In the genomic region with DNA sequence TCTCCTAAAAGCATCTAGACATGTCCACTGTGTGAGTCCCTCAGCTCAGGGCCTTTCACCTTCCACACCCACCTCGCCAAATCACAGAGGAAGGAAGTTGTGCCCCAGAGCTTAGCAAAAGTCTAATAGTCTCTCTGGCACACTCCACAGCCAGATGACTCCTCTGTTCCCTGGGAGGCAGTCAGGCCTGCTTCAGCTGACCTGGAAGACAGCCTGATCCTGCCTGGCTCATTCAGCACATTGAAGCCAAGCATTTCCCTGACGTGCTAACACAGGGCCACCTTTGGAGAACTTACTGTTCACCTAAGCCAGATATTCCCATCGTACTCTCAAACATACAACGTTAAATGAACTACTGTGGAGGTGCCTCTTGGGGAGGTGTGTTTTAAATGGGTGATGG, we compare ENCODE assay signal across 28 mouse cellular contexts.
A peak's percentile ranks its signal among the peaks of the same experiment; 100 is the strongest.
DNase-seq lines count a peak whose midpoint lies in the region; ATAC-seq and TF ChIP-seq lines count a peak whose summit lies in the region.
"Had no signal": no experiment of that assay in that cellular context is flagged by ENCODE, and none has a peak within 500 bp of the region (broad histone marks: within the 10 kb centered on the region; RNA-seq: fewer than 3 reads in every experiment).

No protein-coding gene starts in this region.

- H3K27me3 ChIP-seq in cerebellum, adult 2 months (ENCODE audit: control insufficient read depth, insufficient read depth, low read length), result no peaks in the 10 kb centered on the region
- no peaks in the 10 kb centered on the region for H3K27me3 ChIP-seq in midbrain, embryonic 15.5 days (replicated peaks)
- H3K27me3 ChIP-seq: embryonic facial prominence, embryonic 12.5 days; hindbrain, embryonic 12.5 days; intestine, embryonic 15.5 days; midbrain, embryonic 13.5 days; neural tube, embryonic 15.5 days had no signal

- peak; percentile 17 to 21 for DNase-seq in cerebellum, adult 2 months
- DNase-seq in cerebellum, adult 9-11 months, result no peak
- DNase-seq in left cerebral cortex, postnatal 4 days, result peak; percentile 3
- no peak for DNase-seq in left cerebral cortex, adult 2 months (ENCODE audit: extremely low spot score in 1 of 2, low spot score in 2 of 2)
- DNase-seq in cerebellum, postnatal 36 days, result peak; percentile 3 to 15
- DNase-seq in layer of hippocampus, adult 9-10 months (ENCODE audit: low spot score), result no peak
- DNase-seq: adrenal gland, postnatal 14 days; embryo, embryonic 11 days; gastrocnemius, postnatal 14 days; kidney, adult 2 months; kidney, postnatal 36 days; layer of hippocampus, postnatal 36 days; liver; lung, adult 2 months; lung, postnatal 10 days; retina, postnatal 1 day; right cerebral cortex, postnatal 14 days had no signal

- TF ChIP-seq CTCF in cerebellum, adult 2 months (IDR thresholded peaks at IDR 0.05; ENCODE audit: borderline replicate concordance, insufficient read depth, low read depth, low read length), result no peak
- no peak for TF ChIP-seq CTCF in left cerebral cortex, adult 2 months (IDR thresholded peaks at IDR 0.05)

- intact Hi-C loops in left cerebral cortex, postnatal 4 days (cut with DNase I), result no loop called here
- intact Hi-C loops in left cerebral cortex, adult 2 months (cut with DNase I), result no loop called here

- H3K9me3 ChIP-seq in midbrain, embryonic 15.5 days, result no peaks in the 10 kb centered on the region
- H3K9me3 ChIP-seq: embryonic facial prominence, embryonic 12.5 days; hindbrain, embryonic 12.5 days; intestine, embryonic 15.5 days; midbrain, embryonic 13.5 days; neural tube, embryonic 15.5 days had no signal

- no peak overlapping the region for H3K9ac ChIP-seq in midbrain, embryonic 15.5 days
- H3K9ac ChIP-seq: embryonic facial prominence, embryonic 12.5 days; hindbrain, embryonic 12.5 days; intestine, embryonic 15.5 days; liver, embryonic 14.5 days; midbrain, embryonic 13.5 days; neural tube, embryonic 15.5 days had no signal

- ATAC-seq in midbrain, embryonic 15.5 days (replicated peaks), result no peak
- ATAC-seq: CD4-positive, CD25-positive, alpha-beta regulatory T cell, adult 4 months; forebrain, embryonic 14.5 days; hindbrain, postnatal 0 days; intestine, embryonic 15.5 days; midbrain, embryonic 13.5 days had no signal

- H3K27ac ChIP-seq in cerebellum, adult 2 months (ENCODE audit: insufficient read depth, low read length), result no peak overlapping the region
- H3K27ac ChIP-seq in left cerebral cortex, adult 2 months, result no peak overlapping the region
- no peak overlapping the region for H3K27ac ChIP-seq in midbrain, embryonic 15.5 days
- H3K27ac ChIP-seq: embryonic facial prominence, embryonic 12.5 days; hindbrain, embryonic 12.5 days; hindbrain, postnatal 0 days; intestine, embryonic 15.5 days; liver, embryonic 14.5 days; macrophage; midbrain, embryonic 13.5 days; neural tube, embryonic 15.5 days had no signal

- no peaks in the 10 kb centered on the region for H3K36me3 ChIP-seq in midbrain, embryonic 15.5 days (replicated peaks)
- H3K36me3 ChIP-seq: embryonic facial prominence, embryonic 12.5 days; hindbrain, embryonic 12.5 days; intestine, embryonic 15.5 days; midbrain, embryonic 13.5 days; neural tube, embryonic 15.5 days had no signal

- 11% methylated on average over 4 of the region's 4 CpGs for WGBS in cerebellum, adult 2 months
- 83% methylated on average over 4 of the region's 4 CpGs for WGBS in midbrain, embryonic 15.5 days

- H3K4me2 ChIP-seq in midbrain, embryonic 15.5 days, result no peak overlapping the region
- H3K4me2 ChIP-seq: embryonic facial prominence, embryonic 12.5 days; hindbrain, embryonic 12.5 days; intestine, embryonic 15.5 days; midbrain, embryonic 13.5 days; neural tube, embryonic 15.5 days had no signal

- H3K4me1 ChIP-seq in cerebellum, adult 2 months (ENCODE audit: control insufficient read depth, insufficient read depth, low read length), result peaks cover 6% of the 10 kb centered on the region
- no peaks in the 10 kb centered on the region for H3K4me1 ChIP-seq in midbrain, embryonic 15.5 days
- H3K4me1 ChIP-seq: embryonic facial prominence, embryonic 12.5 days; hindbrain, embryonic 12.5 days; intestine, embryonic 15.5 days; midbrain, embryonic 13.5 days; neural tube, embryonic 15.5 days had no signal

- no peak overlapping the region for H3K4me3 ChIP-seq in cerebellum, adult 2 months (replicated peaks; ENCODE audit: insufficient read depth, low read depth, low read length)
- no peak overlapping the region for H3K4me3 ChIP-seq in left cerebral cortex, adult 2 months
- H3K4me3 ChIP-seq in midbrain, embryonic 15.5 days, result no peak overlapping the region
- H3K4me3 ChIP-seq: embryonic facial prominence, embryonic 12.5 days; hindbrain, embryonic 12.5 days; intestine, embryonic 15.5 days; midbrain, embryonic 13.5 days; neural tube, embryonic 15.5 days had no signal

- TF ChIP-seq POLR2A in cerebellum, adult 2 months (IDR thresholded peaks at IDR 0.05; ENCODE audit: borderline replicate concordance, insufficient read depth, low read length), result no peak

Comparison
In these comparisons a context has a peak if more than half of its experiments do, and no peak if none do; other contexts are left out.
1. DNase-seq: peak in cerebellum, adult 2 months (2 of 2), left cerebral cortex, postnatal 4 days (single experiment) and cerebellum, postnatal 36 days (2 of 2); none in cerebellum, adult 9-11 months (single experiment), left cerebral cortex, adult 2 months (0 of 2) and layer of hippocampus, adult 9-10 months (single experiment).